Mouse (Mus musculus) MEL (cell line): ENCODE data around the gene Tagap.
"Not testable (repeated sequence)": the region's sequence is repeated elsewhere in the genome, so short reads cannot be mapped to it uniquely, and the experiment has no call there.

Experiments
- CTCF ChIP-seq, 3 experiments: IDR thresholded peaks in 2 of 3; conservative IDR thresholded peaks in 1 of 3; 2 replicates each; pipeline ENCODE4 v1.5.1; 2011 to 2012; ENCODE audit warnings: low read length in 3 of 3, low read depth in 2 of 3, mild to moderate bottlenecking in 2 of 3, improper control_type of control experiment in 1 of 3, inconsistent platforms in 1 of 3, mixed read lengths in 1 of 3, moderate library complexity in 1 of 3; ENCODE audit not compliant: control insufficient read depth in 1 of 3, insufficient read depth in 1 of 3, poor library complexity in 1 of 3, severe bottlenecking in 1 of 3
- EP300 ChIP-seq, 2 experiments: IDR thresholded peaks; 2 replicates each; pipeline ENCODE4 v1.6.1; 2011; ENCODE audit warnings: improper control_type of control experiment in 2 of 2, low read length in 2 of 2, low read depth in 1 of 2, mild to moderate bottlenecking in 1 of 2
- GATA1 ChIP-seq: IDR thresholded peaks from 2 replicates; pipeline ENCODE4 v1.6.1; 2011; ENCODE audit warnings: low read depth, low read length, improper control_type of control experiment
- MAFK ChIP-seq: IDR thresholded peaks from 2 replicates; pipeline ENCODE4 v1.6.1; 2011; ENCODE audit warnings: low read depth, mild to moderate bottlenecking, low read length, improper control_type of control experiment, borderline replicate concordance
- MAZ ChIP-seq: IDR thresholded peaks from 2 replicates; pipeline ENCODE4 v1.6.1; 2012; ENCODE audit warnings: low read depth, mild to moderate bottlenecking, inconsistent platforms, low read length, improper control_type of control experiment
- NELFE ChIP-seq: IDR thresholded peaks from 2 replicates; pipeline ENCODE4 v1.6.1; 2011; ENCODE audit warnings: low read depth, low read length, improper control_type of control experiment
- POLR2A ChIP-seq, 2 experiments: IDR thresholded peaks; 2 replicates each; pipeline ENCODE4 v1.6.1; 2011 to 2012; ENCODE audit warnings: low read length in 2 of 2, mild to moderate bottlenecking in 2 of 2, control low read depth in 1 of 2, improper control_type of control experiment in 1 of 2, low read depth in 1 of 2, moderate library complexity in 1 of 2; ENCODE audit not compliant: control insufficient read depth in 1 of 2, insufficient read depth in 1 of 2, poor library complexity in 1 of 2
- USF1 ChIP-seq: IDR thresholded peaks from 2 replicates; pipeline ENCODE4 v1.6.1; 2014; ENCODE audit warnings: low read depth, mild to moderate bottlenecking, inconsistent platforms, low read length, improper control_type of control experiment, moderate library complexity
- ZMIZ1 ChIP-seq: IDR thresholded peaks from 2 replicates; pipeline ENCODE4 v1.6.1; 2012; ENCODE audit warnings: low read depth, mild to moderate bottlenecking, inconsistent platforms, low read length, improper control_type of control experiment, moderate library complexity

GRCm38 (mm10) chr17:7968490-7968889 lies 42.7 kb downstream of the Tagap start:
- not testable (repeated sequence) for TF ChIP-seq EP300 (IDR thresholded peaks at IDR 0.05; ENCODE audit: low read depth in 1 of 2, low read length in 2 of 2); POLR2A (IDR thresholded peaks at IDR 0.05; ENCODE audit: control insufficient read depth in 1 of 2, insufficient read depth in 1 of 2, low read depth in 1 of 2, low read length in 2 of 2, poor library complexity in 1 of 2); USF1; MAFK; CTCF (IDR thresholded peaks at IDR 0.05 in 2 of 3, conservative IDR thresholded peaks at IDR 0.05 in 1 of 3; ENCODE audit: control insufficient read depth in 1 of 3, insufficient read depth in 1 of 3, low read depth in 2 of 3, low read length in 3 of 3, poor library complexity in 1 of 3, severe bottlenecking in 1 of 3); MAZ; GATA1; NELFE; ZMIZ1
